Mouse (Mus musculus) ovary, adult 2 months (tissue): ENCODE results near the gene Card6. TPM values are rescaled to one million over a fixed set of nuclear protein-coding genes. Genes with fewer than 3 reads are reported as not detected.

Experiments
- polyA plus RNA-seq: library from polyadenylated mRNA; depleted of rRNA; stranded (reverse); fragments of >200 nt; gene quantifications from 2 replicates; pipeline ENCODE4 v1.2.3, GENCODE M21; 2012; rRNA removed

The Card6 gene
- polyA plus RNA-seq, result 1.8 and 3.3 TPM in 2 replicates

GRCm38 (mm10) chr15:5107686-5108654 lies at the start of gene Card6:
Gene Card6 (minus strand): TSS chr15:5108539.

GRCm38 (mm10) chr15:5143361-5144020 lies 35.2 kb upstream of the Card6 start, which contains the start of gene Prkaa1:
Gene Prkaa1 (plus strand): TSS chr15:5143861.

GRCm38 (mm10) chr15:5116270-5117030 lies 8.1 kb upstream of the Card6 start, which contains the start of gene Rpl37:
Gene Rpl37 (plus strand): TSS chr15:5116645.

GRCm38 (mm10) chr15:5063635-5064034 lies 44.7 kb downstream of the Card6 start, which contains the start of gene C7:
Gene C7 (minus strand): TSS chr15:5063740.

Other genes starting within 250 kb of the Card6 start
- not detected in 2 replicates for gene Mroh2b, start 209.8 kb downstream of the Card6 start, polyA plus RNA-seq
- 0.83 and 1.3 TPM in 2 replicates for gene C7, start 44.8 kb downstream of the Card6 start, polyA plus RNA-seq
- gene Rpl37, start 8.1 kb upstream of the Card6 start, polyA plus RNA-seq, result 1,100 and 1,204 TPM in 2 replicates
- 2.3 and 3.6 TPM in 2 replicates for gene Prkaa1, start 35.3 kb upstream of the Card6 start, polyA plus RNA-seq
- 1.2 and 2.2 TPM in 2 replicates for gene Ttc33, start 77.0 kb upstream of the Card6 start, polyA plus RNA-seq
- 26.4 and 40.1 TPM in 2 replicates for gene Ptger4, start 135.6 kb upstream of the Card6 start, polyA plus RNA-seq